Mouse (Mus musculus): ENCODE measurements around the gene Nelfe.

DNA sequence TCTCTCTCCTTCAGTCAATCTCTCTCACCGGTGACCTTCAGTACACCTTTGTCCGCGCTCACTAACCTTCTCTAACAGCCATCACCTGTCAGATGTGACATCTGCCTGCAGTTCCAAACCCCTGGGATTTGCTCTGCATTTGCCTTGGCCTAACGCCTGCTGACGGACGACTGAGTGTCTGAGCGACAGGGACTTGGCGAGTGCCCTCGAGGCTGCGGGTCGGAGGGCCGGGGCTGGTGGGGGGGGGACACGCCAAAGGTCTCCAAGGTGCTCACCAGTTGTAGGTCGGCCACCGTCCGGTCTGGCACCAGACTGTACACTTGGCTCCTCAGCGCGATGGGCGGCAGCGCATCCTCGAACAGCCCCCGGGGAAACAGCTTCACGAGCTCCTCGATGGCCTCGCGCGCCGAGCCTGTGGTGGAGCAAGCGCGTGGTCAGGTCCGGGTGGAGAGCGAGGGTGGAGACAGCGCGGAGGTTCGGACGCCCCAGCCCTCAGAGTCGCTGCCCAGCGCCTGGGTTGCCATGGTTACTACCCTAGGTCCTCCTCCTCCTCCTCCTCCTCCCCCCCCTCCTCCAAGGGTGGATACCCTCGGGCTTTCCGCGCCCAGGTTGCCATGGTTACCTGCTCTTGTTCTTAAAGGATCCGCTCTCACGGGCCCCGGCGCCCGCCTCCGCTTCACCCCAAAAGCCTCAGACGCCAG, 13.9 kb upstream of the Nelfe start:
- no peak for TF ChIP-seq CTCF (IDR thresholded peaks at IDR 0.05; ENCODE audit: control insufficient read depth, insufficient read depth, insufficient read length)
- no peak for TF ChIP-seq FOSL1 (IDR thresholded peaks at IDR 0.05; ENCODE audit: insufficient read depth, low read length, poor library complexity, severe bottlenecking)
- TF ChIP-seq USF1 (IDR thresholded peaks at IDR 0.05; ENCODE audit: low read depth): no peak
- no peak for TF ChIP-seq MYOD1 (IDR thresholded peaks at IDR 0.05; ENCODE audit: control insufficient read depth, insufficient read length, low read depth)
- no peak for TF ChIP-seq MAX (IDR thresholded peaks at IDR 0.05)
- TF ChIP-seq MYOG (IDR thresholded peaks at IDR 0.05; ENCODE audit: control insufficient read depth, extremely low read depth, insufficient read length): no peak
